Mouse (Mus musculus) C2C12 (cell line): ENCODE results near the gene Gclm.

Experiments
- CTCF ChIP-seq: IDR thresholded peaks from one replicate; pipeline ENCODE4 v1.5.1; 2011; ENCODE audit not compliant: control insufficient read depth, insufficient read depth, insufficient read length
- MAX ChIP-seq: IDR thresholded peaks from one replicate; pipeline ENCODE4 v1.6.1; 2011; ENCODE audit warnings: mild to moderate bottlenecking, control low read depth
- MYOD1 ChIP-seq: IDR thresholded peaks from one replicate; pipeline ENCODE4 v1.6.1; 2011; ENCODE audit warnings: low read depth; ENCODE audit not compliant: control insufficient read depth, insufficient read length
- USF1 ChIP-seq: IDR thresholded peaks from one replicate; pipeline ENCODE4 v1.6.1; 2011; ENCODE audit warnings: low read depth, mild to moderate bottlenecking, control low read depth, moderate library complexity

- no peak for TF ChIP-seq CTCF
- no peak for TF ChIP-seq MAX
- no peak for TF ChIP-seq USF1
- TF ChIP-seq MYOD1: no peak
These were observed 2.4 kb downstream of the Gclm start for GRCm38 (mm10) chr3:122247768-122248100.
